Mouse (Mus musculus) frontal cortex, adult 2 months (tissue): ENCODE data around the gene Bcam. TPM values are rescaled to one million over a fixed set of nuclear protein-coding genes. Genes with fewer than 3 reads are reported as not detected.

Experiments
- DNase-seq, 2 experiments: peaks; one replicate each; pipeline ENCODE4 v3.0.0; 2022; ENCODE audit warnings: low spot score in 1 of 2; ENCODE audit errors: extremely low spot score in 1 of 2
- polyA plus RNA-seq: library from polyadenylated mRNA; depleted of rRNA; stranded (reverse); fragments of >200 nt; gene quantifications from 2 replicates; pipeline ENCODE4 v1.2.3, GENCODE M21; 2012

The Bcam gene
- polyA plus RNA-seq, 1 experiment = 23.0 TPM

- DNase-seq = no peak
These were observed 14.7 kb downstream of the Bcam start for GRCm38 (mm10) chr7:19755851-19756786.

DNA sequence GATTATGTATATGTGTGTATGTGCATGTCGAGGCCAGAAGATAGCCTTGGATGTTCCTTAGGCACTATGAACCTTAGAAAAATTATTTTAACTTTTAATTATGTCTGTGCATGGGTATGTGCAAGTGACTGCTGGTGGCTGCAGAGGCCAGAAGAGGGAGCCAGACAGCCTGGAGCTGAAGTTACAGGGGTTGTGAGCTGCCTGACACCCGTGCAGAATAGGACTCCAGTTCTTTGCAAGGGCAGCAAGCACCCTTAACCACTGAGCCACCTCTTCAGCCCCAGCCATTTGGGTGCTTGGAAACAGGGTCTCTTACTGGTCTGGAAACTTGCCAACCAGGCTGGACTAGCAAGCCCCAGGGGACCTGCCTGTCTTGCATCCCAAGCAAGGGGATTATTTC is 15.8 kb downstream of the Bcam start:
- no peak for DNase-seq

DNA sequence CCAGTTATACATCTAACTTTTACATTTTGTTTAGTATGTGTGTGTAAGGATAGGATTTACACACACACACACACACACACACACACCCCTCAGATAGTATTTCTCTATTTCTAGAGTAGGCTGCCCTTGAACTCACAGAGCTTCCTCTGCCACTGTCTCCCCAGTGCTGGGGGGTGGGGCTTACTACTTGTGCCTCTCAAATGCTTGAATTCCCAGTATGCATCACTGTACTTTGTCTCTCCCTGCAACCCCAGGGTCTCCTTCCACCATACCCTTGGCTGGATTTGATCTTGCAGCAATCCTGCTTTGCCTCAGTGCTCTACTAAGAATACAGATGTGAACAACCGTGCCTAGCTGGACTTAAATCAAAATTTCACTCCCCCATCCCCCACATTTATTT is 16.8 kb downstream of the Bcam start:
- DNase-seq = no peak

GRCm38 (mm10) chr7:19753587-19753986 is 17.2 kb downstream of the Bcam start:
- DNase-seq = no peak

DNA sequence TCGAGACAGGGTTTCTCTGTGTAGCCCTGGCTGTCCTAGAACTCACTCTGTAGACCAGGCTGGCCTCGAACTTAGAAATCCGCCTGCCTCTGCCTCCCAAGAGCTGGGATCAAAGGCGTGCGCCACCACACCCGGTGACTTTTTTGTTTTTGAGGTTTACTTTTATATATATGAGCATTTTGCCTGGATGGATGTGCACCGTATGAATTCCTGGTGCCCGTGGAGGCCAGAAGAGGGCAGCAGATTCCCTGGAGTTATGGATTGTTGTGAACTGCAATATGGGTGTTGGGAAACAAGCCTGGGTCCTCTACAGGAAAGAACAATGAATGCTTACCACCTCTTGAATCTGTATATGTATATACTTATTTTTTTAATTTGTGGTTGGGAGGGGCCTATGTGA is 18.2 kb downstream of the Bcam start:
- no peak for DNase-seq

- DNase-seq = no peak
These were observed 19.8 kb downstream of the Bcam start for GRCm38 (mm10) chr7:19751070-19751383.

- peak; percentile 65 to 79 for DNase-seq
These were observed 20.4 kb downstream of the Bcam start, which contains the start of gene Nectin2 for GRCm38 (mm10) chr7:19750217-19751069. Nectin2 (minus strand) TSS chr7:19750483.

DNA sequence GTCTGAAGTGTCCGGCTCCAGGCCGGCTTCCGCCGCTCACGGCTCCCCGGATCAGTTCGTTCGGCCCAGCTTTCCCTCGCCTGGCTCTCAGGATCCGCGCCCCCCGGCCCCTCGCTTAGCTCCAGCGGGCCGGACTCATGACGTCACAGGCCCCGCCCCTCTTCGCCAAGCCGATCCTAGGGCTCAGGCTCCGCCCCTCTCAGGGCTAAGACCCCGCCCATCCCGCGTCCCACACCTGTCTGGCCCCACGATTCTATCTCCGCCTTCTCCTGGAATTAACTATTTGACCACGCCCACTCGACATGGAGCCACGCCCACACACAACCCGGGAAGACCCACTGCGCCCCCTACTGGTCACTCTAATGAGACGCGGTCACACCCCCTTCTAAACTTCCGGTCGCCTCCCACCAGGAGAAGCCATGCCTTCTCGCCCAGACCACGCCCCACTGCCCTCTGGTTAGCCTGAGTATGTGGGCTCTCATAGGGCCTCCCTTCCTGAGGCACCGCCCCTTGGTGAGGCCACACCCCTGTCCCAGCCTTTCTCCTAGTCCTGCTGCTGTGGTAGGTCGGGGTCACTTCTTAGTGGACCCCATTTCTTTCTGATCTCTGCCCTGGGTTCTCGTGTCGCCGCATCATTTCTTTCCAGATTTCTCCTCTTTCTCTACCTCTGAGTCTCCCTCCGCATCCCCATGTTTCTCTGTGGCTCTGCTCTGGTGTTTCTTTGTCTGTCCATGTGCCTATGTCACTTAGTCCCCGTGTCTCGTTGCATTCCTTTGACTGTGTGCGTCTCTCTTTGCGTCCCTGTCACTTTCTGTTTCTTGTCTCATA is 21.2 kb downstream of the Bcam start:
- DNase-seq = peak; percentile 89 to 95

- DNase-seq = peak in 1 of 2 experiments; percentile 10
These were observed 22.3 kb downstream of the Bcam start for GRCm38 (mm10) chr7:19748219-19749195.

DNA sequence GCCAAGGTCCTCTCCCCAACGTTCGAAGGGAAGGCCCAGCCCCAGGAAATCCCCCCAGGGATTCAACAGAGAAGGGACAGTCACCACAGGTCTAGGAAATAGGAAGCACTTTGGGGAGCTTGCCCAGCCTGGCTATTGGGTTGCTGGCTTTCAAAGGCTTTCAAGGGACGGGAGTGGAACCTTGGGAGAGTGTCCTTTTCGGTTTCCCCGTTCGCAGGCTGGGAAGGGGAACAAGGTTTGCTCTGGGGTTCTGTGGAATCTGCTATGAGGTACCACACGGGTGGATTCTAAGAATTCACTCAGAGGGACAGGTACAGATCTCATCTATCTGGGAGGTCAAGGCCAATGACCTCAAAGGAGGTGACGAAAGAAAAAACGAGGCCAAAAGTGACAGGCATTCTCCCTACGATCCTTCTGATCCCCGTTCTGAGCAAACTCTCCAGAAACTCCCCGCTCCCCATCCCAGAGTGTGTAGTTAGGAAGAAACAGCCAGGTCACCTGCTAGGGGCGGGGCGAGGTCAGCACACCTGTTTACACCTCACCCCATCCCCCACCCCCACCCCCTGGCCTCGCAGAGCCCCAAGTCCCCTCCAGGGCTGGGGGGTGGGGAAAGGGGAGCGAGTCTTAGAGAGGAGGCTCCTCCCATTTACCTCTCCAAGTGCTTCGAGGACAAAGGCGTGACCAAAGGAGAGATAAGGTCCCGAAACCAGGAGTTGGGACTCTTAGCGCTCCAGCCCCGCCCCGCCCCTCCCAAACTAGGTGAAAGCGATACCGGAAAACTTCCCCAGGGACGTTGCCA is 23.2 kb downstream of the Bcam start:
- DNase-seq = no peak

GRCm38 (mm10) chr7:19746426-19747201 is 24.2 kb downstream of the Bcam start:
- DNase-seq = no peak

DNA sequence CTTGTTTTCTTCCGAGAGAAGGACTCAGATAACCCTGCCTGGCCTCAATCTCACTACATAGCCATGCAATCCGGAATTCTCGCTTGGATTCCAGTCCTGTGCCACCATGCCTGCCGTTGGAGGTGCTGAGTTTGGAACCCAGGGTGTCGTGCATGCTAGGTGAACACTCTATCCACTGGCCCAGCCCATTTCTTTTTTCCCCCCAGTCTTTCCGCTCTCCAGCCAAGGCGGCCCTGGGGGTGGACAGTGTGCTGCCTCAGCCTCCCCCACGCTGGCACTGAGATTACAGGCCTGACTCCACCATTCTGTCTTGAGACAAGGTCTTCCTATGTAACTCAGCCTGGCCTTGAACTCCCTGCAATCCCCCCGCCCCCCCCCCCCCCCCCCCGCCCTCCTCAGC is 24.8 kb downstream of the Bcam start:
- DNase-seq = no peak

DNA sequence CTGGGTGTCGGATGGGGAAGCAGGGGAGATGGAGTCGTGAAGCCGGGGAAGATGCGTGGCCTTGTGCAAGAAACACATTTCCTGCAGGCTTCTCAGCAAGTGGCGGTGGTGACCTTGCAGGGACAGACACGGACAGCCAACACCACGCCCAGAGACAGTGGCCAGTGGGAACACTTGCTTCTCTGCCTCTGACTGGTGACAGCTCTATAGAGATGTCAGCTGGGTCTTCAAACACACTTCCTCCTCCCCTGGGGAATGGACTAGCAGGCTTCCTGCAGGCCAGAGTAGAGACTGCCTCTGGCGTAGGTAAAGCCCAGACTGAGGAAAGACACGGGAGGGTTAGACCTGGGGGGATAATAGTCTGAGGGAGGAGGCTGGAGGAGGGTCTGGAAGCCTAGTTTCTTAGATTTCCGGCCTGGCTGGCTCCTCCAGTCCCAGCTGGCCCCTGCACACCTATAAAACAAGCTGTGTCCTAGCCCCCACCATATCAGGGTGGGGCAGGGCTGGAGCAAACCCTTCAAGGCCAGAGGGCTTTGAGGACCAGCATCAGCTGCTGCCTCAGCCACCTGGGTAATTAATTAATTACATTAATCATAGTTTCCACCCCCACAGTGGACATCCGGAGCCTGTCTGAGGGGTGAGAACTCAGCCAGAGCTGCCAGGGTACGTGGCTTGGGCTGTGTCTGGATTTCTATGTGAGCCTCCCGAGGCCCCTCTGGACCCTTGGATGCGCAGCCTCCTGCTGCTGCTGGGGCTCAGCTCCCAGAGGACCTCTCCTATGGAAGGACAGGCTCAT is 26.0 kb downstream of the Bcam start:
- no peak for DNase-seq

- DNase-seq = no peak
These were observed 27.0 kb downstream of the Bcam start for GRCm38 (mm10) chr7:19743791-19744190.

- no peak for DNase-seq
These were observed 28.3 kb downstream of the Bcam start for GRCm38 (mm10) chr7:19742468-19742867.

GRCm38 (mm10) chr7:19741329-19742031 is 29.3 kb downstream of the Bcam start:
- DNase-seq = no peak

GRCm38 (mm10) chr7:19740269-19740668 is 30.5 kb downstream of the Bcam start:
- DNase-seq = no peak
